Mouse (Mus musculus) olfactory bulb, adult 2 months (tissue): Measurements from ENCODE around the gene Gm10645.

Experiments used
- CTCF ChIP-seq: fragments of 200-500 bp; IDR thresholded peaks from 2 replicates; pipeline ENCODE4 v1.5.1; 2012; ENCODE audit warnings: low read depth, mild to moderate bottlenecking, low read length, moderate library complexity; ENCODE audit not compliant: insufficient read depth
- POLR2A ChIP-seq: fragments of 200-500 bp; IDR thresholded peaks from 2 replicates; pipeline ENCODE4 v1.6.1; 2012; ENCODE audit warnings: mild to moderate bottlenecking, low read depth, low read length, moderate library complexity; ENCODE audit not compliant: insufficient read depth

DNA sequence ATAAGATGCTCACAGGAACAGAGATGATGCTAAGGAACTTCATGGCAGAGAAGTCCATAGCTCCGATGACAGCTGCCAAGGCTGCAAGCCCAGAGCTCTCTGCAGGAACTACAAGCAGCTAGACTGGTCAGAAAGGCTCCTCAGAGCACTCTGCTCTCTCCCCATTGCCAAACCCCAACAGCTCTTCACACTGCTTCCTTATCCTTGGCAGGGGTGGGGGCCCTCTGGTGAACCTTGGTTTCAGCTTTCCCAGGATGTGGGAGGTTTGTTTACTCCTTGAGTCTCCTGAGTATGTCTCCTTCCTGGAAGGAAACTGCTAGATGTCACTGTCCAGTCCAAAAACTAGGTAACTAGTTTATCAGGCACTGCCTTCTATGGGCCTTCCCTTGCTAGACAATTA is 25.9 kb downstream of the Gm10645 start:
- no peak for TF ChIP-seq POLR2A
- TF ChIP-seq CTCF = no peak
